Mouse (Mus musculus): ENCODE data around the gene Atg9a.

Gene Atg9a

DNA sequence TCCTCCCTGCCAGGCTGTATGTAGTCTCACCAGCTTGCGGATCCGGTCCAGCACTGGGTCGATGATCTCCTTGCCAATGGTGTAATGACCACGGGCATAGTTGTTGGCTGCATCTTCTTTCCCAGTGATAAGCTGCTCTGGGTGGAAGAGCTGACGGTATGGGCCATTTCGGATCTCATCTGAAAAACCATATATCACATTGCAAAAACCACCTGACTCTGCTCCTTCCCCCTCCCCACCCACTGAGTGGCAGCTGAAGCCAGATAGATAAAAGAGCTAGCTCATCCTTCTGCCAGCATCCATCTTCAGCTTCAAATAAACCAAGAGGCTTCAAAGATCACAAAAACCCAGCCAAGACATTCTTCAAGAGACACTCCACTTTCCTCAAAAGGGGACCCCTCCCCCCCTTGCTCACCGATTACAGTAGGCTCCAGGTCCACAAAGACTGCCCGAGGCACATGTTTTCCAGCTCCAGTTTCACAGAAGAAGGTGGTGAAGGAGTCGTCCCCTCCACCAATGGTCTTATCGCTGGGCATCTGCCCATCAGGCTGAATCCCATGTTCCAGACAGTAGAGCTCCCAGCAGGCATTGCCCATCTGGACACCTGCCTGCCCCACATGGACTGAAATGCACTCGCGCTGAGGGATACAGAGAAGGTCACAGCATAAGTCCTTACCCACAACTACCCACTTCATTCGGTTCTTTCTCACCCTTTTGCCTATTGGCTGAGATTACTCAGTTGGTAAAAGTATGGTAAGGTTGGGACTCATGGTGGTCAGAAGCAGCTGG, 25.0 kb upstream of the Atg9a start:
- ATAC-seq (ENCODE audit: insufficient number of reproducible peaks, low FRiP score, low TSS enrichment): no peak

- no peak for ATAC-seq (ENCODE audit: insufficient number of reproducible peaks, low FRiP score, low TSS enrichment)
Measured at GRCm38 (mm10) chr1:75215785-75216184, 23.8 kb upstream of the Atg9a start.

GRCm38 (mm10) chr1:75214886-75215285, 22.9 kb upstream of the Atg9a start:
- no peak for ATAC-seq (ENCODE audit: insufficient number of reproducible peaks, low FRiP score, low TSS enrichment)

DNA sequence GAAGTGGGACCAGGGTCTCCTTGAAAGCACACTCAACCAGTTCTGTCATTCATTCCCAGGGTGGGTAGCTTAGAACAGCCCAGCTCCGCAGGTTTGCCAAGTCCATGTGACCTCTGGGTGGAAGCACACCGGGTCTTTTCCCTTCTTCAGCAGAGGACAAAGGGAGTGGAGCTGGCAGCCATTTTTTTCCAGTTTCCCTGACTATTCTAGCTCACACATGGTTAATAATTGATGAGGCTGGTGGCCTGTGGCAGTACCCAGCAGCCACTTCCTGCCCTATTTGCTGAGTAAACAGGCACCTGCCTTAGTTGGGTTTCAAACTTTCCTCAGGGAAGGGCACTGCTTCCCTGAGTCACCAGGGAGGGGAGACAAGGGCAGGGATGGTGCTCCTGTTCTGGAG, 22.4 kb upstream of the Atg9a start:
- no peak for ATAC-seq (ENCODE audit: insufficient number of reproducible peaks, low FRiP score, low TSS enrichment)

DNA sequence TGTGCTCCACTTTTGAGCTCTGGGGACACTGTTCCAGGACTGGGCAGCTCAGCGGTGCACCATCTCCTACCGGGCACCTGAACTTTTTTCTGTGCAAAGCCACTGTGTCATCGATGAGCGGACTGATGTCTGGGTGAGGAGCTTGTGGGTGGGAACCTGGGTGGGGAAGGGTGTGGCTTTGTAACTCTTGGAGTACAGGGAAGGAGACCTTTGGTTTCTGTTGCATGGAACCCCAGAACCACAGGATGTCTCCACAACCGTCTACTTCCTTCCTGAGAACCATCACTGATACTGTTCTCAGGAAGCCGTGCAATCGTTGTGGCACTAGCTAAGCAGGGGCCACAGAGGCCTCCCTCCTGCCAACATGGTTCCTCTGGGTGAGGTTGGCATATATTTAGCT, 21.1 kb upstream of the Atg9a start:
- no peak for ATAC-seq (ENCODE audit: insufficient number of reproducible peaks, low FRiP score, low TSS enrichment)

GRCm38 (mm10) chr1:75212542-75212941, 20.5 kb upstream of the Atg9a start:
- no peak for ATAC-seq (ENCODE audit: insufficient number of reproducible peaks, low FRiP score, low TSS enrichment)

DNA sequence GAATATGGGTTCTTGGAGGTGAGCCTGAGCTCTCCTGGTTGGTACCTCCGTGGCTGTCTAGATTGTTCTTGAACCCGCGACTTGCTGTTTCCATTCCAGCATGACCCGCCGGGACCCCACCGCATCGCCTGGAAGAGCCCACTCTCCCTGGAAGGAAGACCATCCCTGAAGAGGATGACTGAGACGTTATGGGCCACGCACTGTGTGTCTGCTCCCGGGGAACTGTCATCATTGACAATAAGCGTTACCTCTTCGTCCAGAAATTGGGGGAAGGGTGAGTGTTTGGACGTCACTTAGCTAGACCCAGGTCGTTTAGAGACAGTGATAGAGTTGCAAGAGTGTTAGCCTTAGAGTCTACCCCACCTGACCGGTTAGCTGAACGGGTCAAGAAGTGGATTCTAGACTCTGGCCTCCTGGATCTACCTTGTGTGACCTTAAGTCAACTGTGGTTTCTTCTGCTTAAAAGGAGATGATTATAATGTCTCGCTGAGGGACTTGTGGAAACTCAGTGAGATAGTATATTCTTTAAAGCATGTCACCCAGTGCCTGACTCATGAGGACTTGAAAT, 19.2 kb upstream of the Atg9a start:
- ATAC-seq (ENCODE audit: insufficient number of reproducible peaks, low FRiP score, low TSS enrichment): no peak

DNA sequence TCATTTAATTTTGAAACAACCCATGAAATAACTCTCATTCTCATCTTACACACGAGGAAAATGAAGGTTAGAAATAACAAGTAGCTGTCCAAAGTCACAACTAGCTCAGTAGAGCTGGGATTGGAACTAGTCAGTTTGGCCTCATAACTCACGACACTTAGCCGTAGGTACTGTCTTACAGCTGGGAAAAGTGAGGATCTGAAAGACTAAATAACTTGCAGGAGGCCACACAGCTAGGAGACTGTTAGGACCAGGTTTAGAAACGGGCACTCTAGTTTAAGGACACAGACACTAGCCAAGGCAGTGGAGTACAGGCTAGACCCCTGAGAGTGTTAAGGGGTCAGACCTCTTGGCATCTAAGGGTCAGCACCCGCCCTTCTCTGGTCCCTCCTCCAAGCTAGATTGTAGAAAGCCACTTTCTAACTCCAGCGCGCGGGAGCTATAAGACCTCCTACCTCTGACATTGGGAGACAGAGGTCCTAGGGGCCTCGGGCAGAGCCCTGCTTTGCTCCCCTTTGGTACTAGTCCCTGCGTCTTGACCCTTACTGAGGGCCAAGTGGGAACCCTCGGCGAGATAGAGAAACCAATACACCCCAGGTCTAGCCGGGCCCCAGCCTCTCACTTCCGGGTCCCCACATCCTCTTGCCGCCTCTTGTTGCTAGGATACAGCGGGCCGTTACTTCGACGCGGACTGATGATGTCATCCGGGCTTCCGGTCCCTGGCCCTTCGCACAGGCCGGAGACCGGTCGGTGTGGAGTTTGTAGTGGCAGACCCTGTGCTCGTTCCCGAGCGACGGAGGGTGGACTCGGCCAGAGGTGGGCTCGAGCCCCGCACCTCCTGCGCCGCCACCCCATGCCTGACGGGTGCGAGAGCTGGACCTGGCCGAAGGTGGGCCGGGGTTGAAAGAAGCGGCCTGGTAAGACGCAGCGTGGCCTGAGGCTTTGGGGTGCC, 18.4 kb upstream of the Atg9a start, which contains the start of the genes Glb1l and Stk16:
TSS of gene Glb1l (minus strand) at position 678 of the 952 bp plus-strand sequence.
TSS of gene Stk16 (plus strand) at position 703 of the 952 bp plus-strand sequence.
- ATAC-seq (ENCODE audit: insufficient number of reproducible peaks, low FRiP score, low TSS enrichment): peak; percentile 89

GRCm38 (mm10) chr1:75208967-75209678, 17.1 kb upstream of the Atg9a start:
- ATAC-seq (ENCODE audit: insufficient number of reproducible peaks, low FRiP score, low TSS enrichment): no peak

- ATAC-seq (ENCODE audit: insufficient number of reproducible peaks, low FRiP score, low TSS enrichment): no peak
Measured at GRCm38 (mm10) chr1:75201236-75201635, 9.2 kb upstream of the Atg9a start.

DNA sequence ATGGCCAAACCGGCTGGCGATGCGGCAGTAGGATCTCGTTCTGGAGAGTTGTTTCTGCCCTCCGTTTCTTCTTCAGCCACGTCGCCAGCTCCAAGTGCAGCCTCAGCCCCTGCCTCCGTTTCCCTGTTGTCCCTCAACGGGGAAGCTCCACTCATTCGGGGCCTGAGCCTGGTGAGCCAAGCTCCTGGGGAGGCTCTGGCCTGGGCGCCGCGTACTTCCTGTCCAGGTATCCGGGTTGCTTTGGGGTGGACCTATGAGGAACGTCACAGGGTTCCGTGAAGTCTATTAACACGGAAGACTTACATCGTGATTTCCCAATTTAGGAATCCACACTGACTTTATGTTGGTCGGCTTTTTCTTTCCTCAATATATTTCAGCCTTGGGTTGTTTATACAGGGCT, 456 bp upstream of the Atg9a start:
- ATAC-seq (ENCODE audit: insufficient number of reproducible peaks, low FRiP score, low TSS enrichment): 0 out of 2 replicates have a peak, but pooled peaks have one; percentile 13

- no peak for ATAC-seq (ENCODE audit: insufficient number of reproducible peaks, low FRiP score, low TSS enrichment)
Measured at GRCm38 (mm10) chr1:75191258-75191621, 756 bp downstream of the Atg9a start.

- ATAC-seq (ENCODE audit: insufficient number of reproducible peaks, low FRiP score, low TSS enrichment): no peak
Measured at GRCm38 (mm10) chr1:75190577-75190976, 1.4 kb downstream of the Atg9a start.

DNA sequence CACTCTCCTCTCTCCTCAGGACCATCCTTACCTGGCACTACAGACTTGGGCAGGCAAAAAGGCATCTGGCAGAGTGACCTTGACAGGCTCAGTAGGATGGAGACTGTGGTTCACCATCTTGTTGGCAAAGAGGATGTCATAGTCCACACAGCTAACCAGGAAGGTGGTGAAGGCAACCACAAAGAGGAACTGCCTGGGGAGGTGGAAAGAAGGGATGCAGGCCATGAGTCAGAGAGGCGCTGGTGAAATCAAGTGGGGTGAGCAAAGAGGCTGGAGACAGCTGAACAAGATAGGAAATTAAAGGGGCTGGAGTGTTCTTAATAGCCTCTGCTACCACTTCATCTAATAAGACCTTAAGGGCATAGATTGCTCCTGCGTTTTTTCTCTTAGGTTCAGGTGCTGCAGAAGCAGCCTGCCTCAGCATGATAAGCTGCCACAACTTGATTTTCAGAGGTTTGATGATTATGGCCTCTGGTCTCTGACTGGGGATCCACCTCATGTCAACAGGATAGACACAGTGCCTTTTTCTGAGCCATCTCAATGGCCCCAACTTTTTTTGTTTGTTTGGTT, 4.0 kb downstream of the Atg9a start:
- ATAC-seq (ENCODE audit: insufficient number of reproducible peaks, low FRiP score, low TSS enrichment): no peak

DNA sequence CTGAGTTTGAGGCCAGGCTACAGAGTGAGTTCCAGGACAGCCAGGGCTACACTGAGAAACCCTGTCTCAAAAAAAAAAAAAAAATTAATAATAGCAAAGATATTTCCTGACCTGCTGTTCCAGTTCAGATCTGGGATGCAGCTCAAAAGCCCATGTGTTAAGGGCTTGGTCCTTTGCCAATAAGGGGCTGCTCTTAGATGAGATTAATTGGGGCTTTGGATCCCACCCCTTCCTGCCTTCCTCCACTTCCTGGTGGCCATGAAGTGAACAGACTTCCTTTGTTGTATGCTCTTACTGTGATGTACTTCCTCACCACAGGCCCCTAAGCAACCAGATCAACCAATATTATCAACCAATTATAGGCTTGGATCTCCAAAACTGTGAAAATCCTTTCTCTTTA, 4.9 kb downstream of the Atg9a start:
- no peak for ATAC-seq (ENCODE audit: insufficient number of reproducible peaks, low FRiP score, low TSS enrichment)

GRCm38 (mm10) chr1:75185495-75185894, 6.5 kb downstream of the Atg9a start:
- no peak for ATAC-seq (ENCODE audit: insufficient number of reproducible peaks, low FRiP score, low TSS enrichment)

DNA sequence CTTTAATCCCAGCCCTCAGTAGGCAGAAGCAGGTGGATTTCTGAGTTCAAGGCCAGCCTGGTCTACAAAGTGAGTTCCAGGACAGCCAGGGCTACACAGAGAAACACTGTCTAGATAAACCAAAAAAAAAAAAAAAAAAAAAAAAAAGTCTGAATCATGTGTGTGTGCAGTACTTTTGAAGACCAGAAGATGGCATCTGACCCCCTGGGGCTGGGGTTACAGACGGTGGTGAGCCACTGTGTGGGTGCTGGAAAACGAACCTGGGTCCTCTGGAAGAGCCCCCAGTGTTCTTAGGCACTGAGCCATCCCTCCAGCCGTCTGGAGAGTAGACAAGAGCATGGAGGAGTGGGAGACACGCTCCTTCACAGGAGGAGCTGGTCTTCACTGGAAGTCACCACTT, 9.8 kb downstream of the Atg9a start:
- ATAC-seq (ENCODE audit: insufficient number of reproducible peaks, low FRiP score, low TSS enrichment): no peak

DNA sequence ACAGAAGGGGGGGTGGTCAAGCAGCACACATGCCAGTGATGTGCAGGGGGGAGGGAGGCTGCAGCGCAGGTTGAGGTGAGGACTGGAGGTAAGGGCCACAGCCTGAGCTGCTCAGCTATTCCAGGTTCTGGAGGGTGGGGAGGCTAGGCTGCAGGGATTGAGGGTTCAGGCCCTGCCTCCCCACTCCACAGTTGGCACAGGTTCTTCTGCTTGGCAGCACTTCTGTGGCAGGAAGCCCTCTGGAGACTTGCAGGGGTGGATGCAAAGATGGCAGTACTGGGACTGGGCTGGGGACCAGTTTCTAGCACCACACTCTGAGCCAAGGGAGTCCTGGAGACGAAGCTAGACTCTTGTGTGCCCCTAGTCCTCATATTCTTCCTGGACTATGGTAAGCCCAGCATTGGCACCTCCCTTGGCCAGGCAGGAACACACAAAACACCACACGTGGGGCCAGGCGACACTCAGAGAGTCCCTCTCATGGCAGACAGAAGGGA, 10.6 kb downstream of the Atg9a start:
- no peak for ATAC-seq (ENCODE audit: insufficient number of reproducible peaks, low FRiP score, low TSS enrichment)

GRCm38 (mm10) chr1:75180741-75181140, 11.3 kb downstream of the Atg9a start:
- ATAC-seq (ENCODE audit: insufficient number of reproducible peaks, low FRiP score, low TSS enrichment): no peak

DNA sequence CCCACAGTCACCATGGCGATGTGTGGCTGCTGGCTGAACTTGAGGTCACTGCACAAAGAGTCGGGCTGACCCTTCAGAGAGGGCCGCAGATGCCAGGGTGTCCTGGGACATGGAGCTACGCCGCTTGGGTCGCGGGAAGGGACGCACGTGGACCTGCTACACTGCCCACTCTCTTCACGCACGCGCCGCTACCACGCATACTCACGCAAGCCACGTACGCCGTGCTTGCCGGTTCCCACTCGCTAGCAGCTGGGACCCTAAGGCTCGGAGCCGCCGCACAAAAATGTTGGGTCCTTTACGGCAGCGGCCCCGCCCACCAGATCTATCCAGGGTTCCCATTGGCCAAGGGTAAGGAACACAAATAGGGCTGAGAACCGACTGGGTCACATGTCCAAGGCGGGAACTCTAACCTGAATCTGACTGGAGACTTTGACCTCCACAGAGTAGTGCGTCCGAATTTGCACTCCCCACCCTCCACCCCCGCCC, 11.8 kb downstream of the Atg9a start, which contains the start of gene Abcb6:
TSS of gene Abcb6 (minus strand) at position 288 of the 486 bp plus-strand sequence.
- peak; percentile 82 for ATAC-seq (ENCODE audit: insufficient number of reproducible peaks, low FRiP score, low TSS enrichment)
